Mouse (Mus musculus): Measurements from ENCODE around the gene Fam155a. TPM values are rescaled to one million over a fixed set of nuclear protein-coding genes. Genes with fewer than 3 reads are reported as not detected.
"Not testable (repeated sequence)": the region's sequence is repeated elsewhere in the genome, so short reads cannot be mapped to it uniquely, and the experiment has no call there.

Fam155a gene
- polyA plus RNA-seq, 1 experiment from 2014 or later = 2.8 TPM

- Histone ChIP-seq H3K36me3 (no peaks in the 10 kb centered on the region), H3K27me3 (ENCODE audit: insufficient read depth, poor library complexity, severe bottlenecking) (peaks cover 54% of the 10 kb centered on the region), H3K4me3 (peak overlapping the region; percentile 76), H3K27ac (peak overlapping the region; percentile 85), H3K4me1 (replicated peaks) (peaks cover 25% of the 10 kb centered on the region), H3K9me3 (no peaks in the 10 kb centered on the region)
- 6% methylated on average over 6 of the region's 6 CpGs for WGBS
- DNase-seq (ENCODE audit: low spot score) = peak; percentile 29
These were observed 1.5 kb upstream of the Fam155a start for GRCm38 (mm10) chr8:9772519-9772840.

- Histone ChIP-seq H3K36me3 (no peaks in the 10 kb centered on the region), H3K9me3 (no peaks in the 10 kb centered on the region), H3K27ac (peak overlapping the region; percentile 85), H3K4me3 (peak overlapping the region; percentile 76), H3K27me3 (ENCODE audit: insufficient read depth, poor library complexity, severe bottlenecking) (peaks cover 54% of the 10 kb centered on the region), H3K4me1 (replicated peaks) (peaks cover 25% of the 10 kb centered on the region)
- under 1% methylated on average over 55 of the region's 55 CpGs for WGBS
- DNase-seq (ENCODE audit: low spot score) = peak; percentile 49
These were observed 901 bp upstream of the Fam155a start for GRCm38 (mm10) chr8:9771606-9772518.

GRCm38 (mm10) chr8:9770261-9770998 lies 531 bp downstream of the Fam155a start:
- 1% methylated on average over 48 of the region's 48 CpGs for WGBS

GRCm38 (mm10) chr8:9769061-9769460 lies 1.9 kb downstream of the Fam155a start:
- Histone ChIP-seq H3K27ac (no peak overlapping the region), H3K4me1 (replicated peaks) (peaks cover 25% of the 10 kb centered on the region), H3K27me3 (ENCODE audit: insufficient read depth, poor library complexity, severe bottlenecking) (peaks cover 49% of the 10 kb centered on the region), H3K4me3 (peak overlapping the region; percentile 3; the same call in 1 of the 2 replicates), H3K9me3 (no peaks in the 10 kb centered on the region), H3K36me3 (no peaks in the 10 kb centered on the region)
- peak; percentile 75 for DNase-seq (ENCODE audit: low spot score)
- WGBS = 35% methylated on average over 6 of the region's 6 CpGs

More at GRCm38 (mm10) chr8:9770261-9770998, 531 bp downstream of the Fam155a start:
- Histone ChIP-seq H3K4me1 (replicated peaks) (peaks cover 25% of the 10 kb centered on the region), H3K27ac (peak overlapping the region; percentile 85), H3K36me3 (no peaks in the 10 kb centered on the region), H3K4me3 (peak overlapping the region; percentile 76), H3K9me3 (no peaks in the 10 kb centered on the region), H3K27me3 (ENCODE audit: insufficient read depth, poor library complexity, severe bottlenecking) (peaks cover 54% of the 10 kb centered on the region)
- peak; percentile 64 for DNase-seq (ENCODE audit: low spot score)

- H3K27me3 ChIP-seq (ENCODE audit: insufficient read depth, poor library complexity, severe bottlenecking) = no peaks in the 10 kb centered on the region
- no peak for DNase-seq (ENCODE audit: low spot score)
- H3K9me3 ChIP-seq = no peaks in the 10 kb centered on the region
- 80% methylated on average over 5 of the region's 5 CpGs for WGBS
- no peaks in the 10 kb centered on the region for H3K4me1 ChIP-seq (replicated peaks)
- no peak overlapping the region for H3K27ac ChIP-seq
- H3K4me3 ChIP-seq = no peak overlapping the region
- no peaks in the 10 kb centered on the region for H3K36me3 ChIP-seq
These were observed 35.8 kb downstream of the Fam155a start for GRCm38 (mm10) chr8:9735169-9735568.

GRCm38 (mm10) chr8:9709791-9710190 lies 61.2 kb downstream of the Fam155a start:
- Histone ChIP-seq H3K27me3 (ENCODE audit: insufficient read depth, poor library complexity, severe bottlenecking) (no peaks in the 10 kb centered on the region), H3K4me1 (replicated peaks) (no peaks in the 10 kb centered on the region), H3K36me3 (no peaks in the 10 kb centered on the region), H3K4me3 (no peak overlapping the region), H3K27ac (no peak overlapping the region), H3K9me3 (no peaks in the 10 kb centered on the region)
- 92% methylated on average over 4 of the region's 4 CpGs for WGBS
- DNase-seq (ENCODE audit: low spot score) = no peak

GRCm38 (mm10) chr8:9707433-9707832 lies 63.5 kb downstream of the Fam155a start:
- no peaks in the 10 kb centered on the region for H3K4me1 ChIP-seq (replicated peaks)
- 79% methylated on average over 8 of the region's 8 CpGs for WGBS
- no peak for DNase-seq (ENCODE audit: low spot score)
- no peak overlapping the region for H3K27ac ChIP-seq
- no peak overlapping the region for H3K4me3 ChIP-seq
- H3K9me3 ChIP-seq = no peaks in the 10 kb centered on the region
- no peaks in the 10 kb centered on the region for H3K27me3 ChIP-seq (ENCODE audit: insufficient read depth, poor library complexity, severe bottlenecking)
- H3K36me3 ChIP-seq = no peaks in the 10 kb centered on the region

GRCm38 (mm10) chr8:9694794-9695193 lies 76.2 kb downstream of the Fam155a start:
- no peak for DNase-seq (ENCODE audit: low spot score)
- 89% methylated on average over 2 of the region's 2 CpGs for WGBS
- no peaks in the 10 kb centered on the region for H3K9me3 ChIP-seq
- no peak overlapping the region for H3K27ac ChIP-seq
- no peaks in the 10 kb centered on the region for H3K36me3 ChIP-seq
- no peak overlapping the region for H3K4me3 ChIP-seq
- H3K27me3 ChIP-seq (ENCODE audit: insufficient read depth, poor library complexity, severe bottlenecking) = no peaks in the 10 kb centered on the region
- H3K4me1 ChIP-seq (replicated peaks) = no peaks in the 10 kb centered on the region

- no peak for DNase-seq (ENCODE audit: low spot score)
- H3K36me3 ChIP-seq = no peaks in the 10 kb centered on the region
- WGBS = 64% methylated on average over 5 of the region's 5 CpGs
- no peaks in the 10 kb centered on the region for H3K27me3 ChIP-seq (ENCODE audit: insufficient read depth, poor library complexity, severe bottlenecking)
- H3K27ac ChIP-seq = no peak overlapping the region
- no peaks in the 10 kb centered on the region for H3K4me1 ChIP-seq (replicated peaks)
- no peak overlapping the region for H3K4me3 ChIP-seq
- H3K9me3 ChIP-seq = no peaks in the 10 kb centered on the region
These were observed 78.6 kb downstream of the Fam155a start for GRCm38 (mm10) chr8:9692370-9692769.

GRCm38 (mm10) chr8:9660014-9660413 lies 110.9 kb downstream of the Fam155a start:
- not testable (repeated sequence) for DNase-seq (ENCODE audit: low spot score); H3K4me3 ChIP-seq; H3K27ac ChIP-seq; H3K4me1 ChIP-seq (replicated peaks); H3K27me3 ChIP-seq (ENCODE audit: insufficient read depth, poor library complexity, severe bottlenecking); H3K9me3 ChIP-seq; H3K36me3 ChIP-seq
- WGBS = 87% methylated on average over 3 of the region's 3 CpGs

GRCm38 (mm10) chr8:9656901-9657300 lies 114.1 kb downstream of the Fam155a start:
- no peaks in the 10 kb centered on the region for H3K4me1 ChIP-seq (replicated peaks)
- 90% methylated on average over 2 of the region's 2 CpGs for WGBS
- H3K36me3 ChIP-seq = no peaks in the 10 kb centered on the region
- H3K27me3 ChIP-seq (ENCODE audit: insufficient read depth, poor library complexity, severe bottlenecking) = no peaks in the 10 kb centered on the region
- H3K27ac ChIP-seq = no peak overlapping the region
- H3K4me3 ChIP-seq = no peak overlapping the region
- H3K9me3 ChIP-seq = no peaks in the 10 kb centered on the region
- DNase-seq (ENCODE audit: low spot score) = no peak

GRCm38 (mm10) chr8:9654826-9655225 lies 116.1 kb downstream of the Fam155a start:
- 85% methylated on average over 6 of the region's 6 CpGs for WGBS
- Histone ChIP-seq H3K4me1 (replicated peaks) (no peaks in the 10 kb centered on the region), H3K4me3 (no peak overlapping the region), H3K27me3 (ENCODE audit: insufficient read depth, poor library complexity, severe bottlenecking) (no peaks in the 10 kb centered on the region), H3K36me3 (no peaks in the 10 kb centered on the region), H3K9me3 (no peaks in the 10 kb centered on the region), H3K27ac (no peak overlapping the region)
- DNase-seq (ENCODE audit: low spot score) = no peak

GRCm38 (mm10) chr8:9653643-9654042 lies 117.3 kb downstream of the Fam155a start:
- Histone ChIP-seq H3K4me3 (no peak overlapping the region), H3K9me3 (no peaks in the 10 kb centered on the region), H3K36me3 (no peaks in the 10 kb centered on the region), H3K27me3 (ENCODE audit: insufficient read depth, poor library complexity, severe bottlenecking) (no peaks in the 10 kb centered on the region), H3K27ac (no peak overlapping the region), H3K4me1 (replicated peaks) (no peaks in the 10 kb centered on the region)
- 58% methylated on average over 1 of the region's 1 CpGs for WGBS
- no peak for DNase-seq (ENCODE audit: low spot score)
